Mouse (Mus musculus): ENCODE measurements around the gene Adipor2. TPM values are rescaled to one million over a fixed set of nuclear protein-coding genes. Genes with fewer than 3 reads are reported as not detected.

Adipor2 gene
- 17.6 and 20.4 TPM in 2 replicates for polyA plus RNA-seq (2012; rRNA removed)

GRCm38 (mm10) chr6:119417354-119417753 lies at the start of gene Adipor2:
TSS of gene Adipor2 (minus strand) at chr6:119417704.

DNA sequence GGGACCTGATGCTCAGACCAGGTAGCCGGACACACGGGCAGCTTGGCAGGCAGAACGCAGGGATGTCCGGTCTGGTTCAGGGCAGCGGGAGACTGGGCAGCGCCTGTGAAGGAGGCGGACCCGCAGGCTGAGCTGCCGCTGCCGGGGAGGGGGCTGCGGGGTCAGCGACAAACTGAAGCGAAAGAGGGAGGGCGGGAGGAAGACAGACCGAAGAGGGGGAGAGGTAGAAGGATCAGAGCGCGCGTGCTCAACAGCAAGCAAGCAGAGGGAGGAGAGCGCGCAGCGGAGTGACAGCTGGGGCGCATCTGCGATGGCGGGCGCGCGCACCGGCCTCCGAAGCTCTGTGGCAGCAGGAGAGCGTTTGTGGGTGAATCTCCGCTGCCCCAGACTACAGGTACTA lies 87.0 kb downstream of the Adipor2 start, which contains the start of gene Lrtm2:
Gene Lrtm2, minus strand, starts transcription at position 261 of the 400 bp plus-strand sequence.

Other genes with a start within 250 kb of the Adipor2 start
- 4.9 and 5.6 TPM in 2 replicates for gene Dcp1b, start 242.5 kb downstream of the Adipor2 start, polyA plus RNA-seq (2012; rRNA removed)
- 0.25 and 0.27 TPM in 2 replicates for gene Cacna1c, start 221.3 kb downstream of the Adipor2 start, polyA plus RNA-seq (2012; rRNA removed)
- under 0.01 TPM in 1 of 2 replicates, not detected in the other for gene Cacna2d4, start 181.2 kb downstream of the Adipor2 start, polyA plus RNA-seq (2012; rRNA removed)
- 0.01 and 0.02 TPM in 2 replicates for gene Lrtm2, start 86.9 kb downstream of the Adipor2 start, polyA plus RNA-seq (2012; rRNA removed)
- gene Fbxl14, start 62.0 kb upstream of the Adipor2 start, polyA plus RNA-seq (2012; rRNA removed): 14.4 and 15.8 TPM in 2 replicates
- 0.12 and 0.24 TPM in 2 replicates for gene Wnt5b, start 126.6 kb upstream of the Adipor2 start, polyA plus RNA-seq (2012; rRNA removed)

All from liver, embryonic 14 days (tissue).